In the genomic region with DNA sequence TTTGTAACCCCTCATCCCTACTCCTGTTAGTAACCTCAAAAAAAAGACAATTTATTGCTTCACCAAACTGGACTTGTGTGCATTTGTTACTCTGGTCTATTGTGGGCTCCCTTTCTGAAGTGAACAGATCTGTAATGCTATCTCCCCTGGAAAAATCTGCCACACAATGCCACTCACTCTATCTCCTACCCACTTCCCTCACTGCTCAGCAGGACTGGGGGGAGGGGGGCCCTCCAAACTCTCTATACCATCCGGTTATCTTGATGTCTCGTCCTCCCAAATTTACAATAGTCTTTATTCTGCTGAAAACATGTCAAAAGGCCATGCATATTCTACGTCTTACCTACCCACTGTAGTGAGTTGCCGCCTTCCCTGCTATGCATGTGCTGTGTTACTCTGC, we compare ENCODE assay signal across 12 mouse cellular contexts.
"Had no signal": no experiment of that assay in that cellular context is flagged by ENCODE, and none has a peak within 500 bp of the region (broad histone marks: within the 10 kb centered on the region; RNA-seq: fewer than 3 reads in every experiment).

No protein-coding gene starts in this region.

- H3K27me3 ChIP-seq: limb, embryonic 12.5 days; midbrain, embryonic 12.5 days had no signal

- H3K4me2 ChIP-seq: limb, embryonic 12.5 days; midbrain, embryonic 12.5 days had no signal

- H3K9ac ChIP-seq: limb, embryonic 12.5 days; liver, embryonic 14.5 days; midbrain, embryonic 12.5 days had no signal

- H3K27ac ChIP-seq: kidney, postnatal 0 days; limb, embryonic 12.5 days; liver, embryonic 14.5 days; midbrain, embryonic 12.5 days had no signal

- H3K9me3 ChIP-seq: midbrain, embryonic 12.5 days had no signal

- DNase-seq: kidney, adult 8-10 months; kidney, postnatal 36 days; layer of hippocampus, adult 9-11 months; layer of hippocampus, postnatal 36 days; lung, adult 18-20 months; lung, postnatal 36 days; right cerebral cortex, postnatal 14 days had no signal

- ATAC-seq: intestine, postnatal 0 days had no signal

- H3K4me3 ChIP-seq: limb, embryonic 12.5 days; midbrain, embryonic 12.5 days had no signal
